Mouse (Mus musculus) kidney, postnatal 25 days (tissue): ENCODE measurements around the gene Armc3.
A peak's percentile ranks its signal among the peaks of the same experiment; 100 is the strongest.
"Not testable (repeated sequence)": the region's sequence is repeated elsewhere in the genome, so short reads cannot be mapped to it uniquely, and the experiment has no call there.

Experiments
- DNase-seq, 2 experiments: peaks; one replicate each; pipeline ENCODE4 v3.0.0; 2021; ENCODE audit warnings: mixed read lengths in 2 of 2

Gene Armc3

DNA sequence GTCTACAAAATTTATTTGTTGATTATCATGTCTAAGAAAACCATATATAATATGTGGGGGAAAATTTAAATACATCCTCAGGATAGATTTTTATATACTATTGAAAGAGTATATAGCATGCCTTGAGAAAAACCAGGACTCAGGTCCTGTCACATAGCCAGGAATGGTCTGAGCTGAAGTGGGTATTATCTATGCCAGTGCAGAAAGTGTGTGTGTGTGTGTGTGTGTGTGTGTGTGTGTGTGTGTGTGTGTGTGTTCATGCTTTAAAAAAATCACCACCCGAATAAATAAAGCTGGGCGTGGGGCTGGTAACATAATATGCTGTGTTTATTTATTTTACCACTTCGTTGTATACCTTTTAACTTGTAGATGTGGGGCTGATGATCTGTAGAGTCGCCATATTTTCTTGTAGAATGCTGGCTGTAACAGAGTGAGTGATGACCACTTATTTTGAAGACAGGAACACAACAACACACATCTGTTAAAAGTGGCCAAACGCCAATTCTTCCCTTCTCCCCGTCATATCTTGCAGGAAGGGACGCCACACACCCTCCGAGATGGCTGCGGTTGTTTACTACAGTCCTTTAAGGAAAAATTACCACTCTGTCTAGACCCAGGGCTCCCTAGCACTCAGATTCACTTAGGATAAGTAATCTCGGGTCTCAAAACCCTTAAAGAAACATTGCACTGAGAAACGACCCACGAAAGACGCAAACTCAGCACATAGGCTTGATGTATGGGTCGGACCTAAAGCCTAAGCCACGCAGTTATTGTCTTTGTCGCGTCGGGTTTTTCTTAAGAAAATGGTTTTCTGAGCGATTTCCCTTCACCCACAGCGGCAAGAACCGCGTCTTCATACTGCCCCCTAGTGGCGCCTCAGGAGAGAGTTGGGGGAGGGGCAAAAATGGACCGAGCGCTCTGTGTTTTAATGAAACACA, 76.8 kb downstream of the Armc3 start:
- peak; percentile 79 to 87 for DNase-seq

DNA sequence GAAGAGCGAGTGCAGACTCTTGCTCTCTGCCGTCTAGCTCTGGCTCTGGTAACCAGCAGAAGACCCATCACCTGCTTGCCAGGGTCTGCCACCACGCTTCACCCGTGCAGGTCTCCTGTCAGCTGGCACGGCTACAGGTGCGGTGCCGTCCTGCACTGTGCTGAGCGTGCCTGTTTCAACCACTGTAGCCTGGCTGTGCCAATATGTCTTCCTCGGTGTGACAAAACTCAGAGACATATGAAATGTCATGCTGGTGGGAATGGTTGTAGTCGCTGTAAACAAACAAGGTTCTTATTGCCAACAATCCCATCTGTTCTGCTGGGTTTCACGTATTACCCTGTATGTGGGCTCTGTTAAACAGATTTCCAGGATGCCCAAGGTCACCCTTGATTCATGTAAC, 81.2 kb downstream of the Armc3 start:
- DNase-seq: no peak

DNA sequence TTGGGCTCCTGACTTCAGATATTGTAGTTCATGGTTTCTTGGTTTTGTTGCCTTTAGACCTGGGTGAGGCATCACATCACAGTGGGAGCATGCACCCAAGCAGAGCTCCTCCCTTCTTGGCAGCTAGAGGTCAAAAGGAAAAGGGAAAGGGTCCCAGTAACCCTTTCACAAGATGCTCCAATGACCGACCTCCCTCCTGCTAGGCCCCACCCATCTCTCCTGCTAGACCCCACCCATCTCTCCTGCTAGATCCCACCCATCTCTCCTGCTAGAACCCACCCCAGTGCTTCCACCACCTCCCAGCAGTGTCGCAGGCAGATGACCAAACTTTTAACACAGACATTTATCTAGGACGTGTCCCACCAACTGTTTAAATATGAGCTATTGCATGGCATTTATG, 93.3 kb downstream of the Armc3 start:
- DNase-seq: no peak

DNA sequence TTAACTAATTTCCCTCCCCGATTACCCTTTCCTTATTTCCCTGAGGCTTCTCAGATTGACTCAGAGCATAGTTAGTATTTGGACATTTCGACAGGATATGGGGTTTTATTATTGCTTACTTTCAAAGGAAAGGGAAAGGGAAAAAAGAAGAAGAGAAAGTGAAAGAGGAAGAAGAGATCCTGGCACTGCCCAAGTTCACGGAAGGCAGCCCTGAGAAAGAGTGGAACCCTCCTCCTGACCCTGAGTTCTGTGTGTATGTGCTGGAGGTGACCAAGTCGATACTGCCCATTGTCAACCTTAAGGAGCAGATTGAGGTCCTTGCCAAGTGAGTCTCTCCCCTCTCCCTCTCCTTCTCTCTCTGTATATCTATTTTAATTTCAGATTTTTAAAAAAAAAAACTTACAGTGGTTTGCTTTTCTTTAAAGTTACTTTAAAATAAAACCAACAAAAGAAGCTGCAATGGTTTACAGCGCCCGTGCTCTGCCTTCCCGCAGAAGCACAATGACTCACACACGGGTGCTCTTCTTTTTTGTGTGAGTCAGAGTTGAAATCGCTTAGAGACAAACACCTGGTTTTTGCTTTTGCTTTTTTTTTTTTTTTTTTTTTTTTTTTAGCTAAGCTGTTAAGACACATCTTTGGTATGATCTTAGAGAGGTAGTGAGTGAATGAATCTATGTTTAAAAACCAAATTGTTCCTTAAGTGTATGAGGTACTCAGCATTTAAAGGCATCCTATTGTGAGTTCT, 101.4 kb downstream of the Armc3 start:
- DNase-seq: no peak

DNA sequence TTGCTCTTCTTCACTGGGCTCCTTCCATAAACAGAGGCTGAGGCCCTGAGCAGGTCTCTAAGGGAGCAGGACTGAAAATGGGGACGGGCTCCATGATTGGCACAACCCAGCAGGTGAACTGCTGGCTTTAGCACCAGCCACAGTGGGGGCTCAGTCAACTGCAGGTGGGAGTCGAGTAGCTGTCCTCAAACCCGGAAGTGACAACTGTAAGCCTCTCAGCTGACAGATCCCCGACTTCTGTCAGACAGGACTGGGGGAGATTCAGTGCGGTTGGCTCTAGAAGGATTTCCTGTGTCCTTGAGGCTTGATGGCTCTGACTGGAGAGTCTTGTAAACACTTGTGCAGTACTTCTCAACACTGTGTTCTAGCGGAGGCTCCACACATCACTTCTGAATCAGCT, 102.1 kb downstream of the Armc3 start:
- no peak for DNase-seq

DNA sequence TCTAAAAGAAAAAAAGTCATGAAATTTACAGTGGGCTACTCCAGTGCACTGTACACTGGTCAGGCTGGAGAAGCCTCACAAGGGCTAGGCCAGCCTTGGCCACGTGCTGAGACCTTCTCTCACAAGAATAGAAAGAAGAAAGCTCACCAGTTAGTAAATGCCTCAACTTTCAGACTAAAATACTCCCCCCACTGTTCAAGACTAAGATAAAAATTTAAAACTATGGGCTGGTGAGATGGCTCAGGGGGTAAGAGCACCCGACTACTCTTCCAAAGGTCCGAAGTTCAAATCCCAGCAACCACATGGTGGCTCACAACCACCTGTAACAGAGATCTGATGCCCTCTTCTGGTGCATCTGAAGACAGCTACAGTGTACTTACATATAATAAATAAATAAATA, 104.0 kb downstream of the Armc3 start:
- not testable (repeated sequence) for DNase-seq

DNA sequence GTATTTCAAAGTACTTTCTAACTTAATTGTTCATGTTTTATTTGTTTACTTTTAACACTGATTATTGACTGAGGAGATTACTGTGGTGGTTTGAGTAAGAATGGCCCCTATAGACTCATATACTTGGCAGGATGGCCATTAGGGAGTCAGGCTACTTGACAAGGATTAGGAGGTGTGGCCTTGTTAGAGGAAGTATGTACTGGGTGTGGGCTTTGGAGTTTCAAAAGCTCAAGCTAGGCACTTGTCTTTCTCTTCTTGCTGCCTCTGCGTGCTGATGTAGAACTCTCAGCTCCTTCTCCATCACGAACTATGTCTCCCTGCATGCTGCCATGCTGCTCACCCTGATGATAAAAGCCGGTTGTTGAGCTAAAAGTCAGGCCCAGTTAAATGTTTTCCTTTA, 111.4 kb downstream of the Armc3 start:
- DNase-seq: no peak

DNA sequence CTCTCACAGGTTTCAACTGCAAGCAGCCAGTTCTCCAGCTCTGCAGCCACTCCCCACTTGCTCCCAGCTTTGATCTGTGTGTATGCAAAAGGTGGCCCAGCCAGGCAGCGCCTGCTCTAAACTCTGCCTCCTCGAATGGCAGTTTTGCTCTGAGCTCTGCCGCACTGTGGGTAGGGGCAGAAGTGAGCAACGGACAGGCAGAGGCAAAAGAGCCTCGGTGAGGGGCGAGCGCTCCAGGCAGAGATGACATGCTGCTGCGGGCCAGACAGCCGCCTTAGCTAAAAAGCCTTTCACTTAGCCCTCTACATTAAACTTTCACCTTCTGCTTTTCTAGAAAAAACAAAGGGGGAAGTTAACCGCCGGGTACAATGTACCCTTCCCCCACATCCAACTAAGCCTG, 117.0 kb downstream of the Armc3 start:
- no peak for DNase-seq

DNA sequence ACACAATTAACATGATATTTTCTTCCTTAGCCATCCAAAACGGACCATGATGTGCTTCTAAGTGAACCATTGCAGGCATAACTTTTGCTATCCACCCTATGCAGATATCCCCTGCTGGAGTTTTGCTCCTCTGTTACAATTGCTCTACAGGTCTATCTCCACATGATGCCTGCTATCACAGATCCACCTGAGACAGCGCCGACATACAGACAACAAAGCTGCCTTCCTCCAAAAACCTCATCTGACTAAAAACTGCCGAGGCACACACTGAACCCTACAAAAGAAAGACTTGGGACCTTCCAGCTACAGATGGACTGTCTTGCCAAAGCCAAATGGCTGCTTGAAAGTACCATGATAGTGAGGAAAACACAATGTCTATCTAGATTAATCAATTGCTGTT, 117.6 kb downstream of the Armc3 start:
- DNase-seq: no peak

DNA sequence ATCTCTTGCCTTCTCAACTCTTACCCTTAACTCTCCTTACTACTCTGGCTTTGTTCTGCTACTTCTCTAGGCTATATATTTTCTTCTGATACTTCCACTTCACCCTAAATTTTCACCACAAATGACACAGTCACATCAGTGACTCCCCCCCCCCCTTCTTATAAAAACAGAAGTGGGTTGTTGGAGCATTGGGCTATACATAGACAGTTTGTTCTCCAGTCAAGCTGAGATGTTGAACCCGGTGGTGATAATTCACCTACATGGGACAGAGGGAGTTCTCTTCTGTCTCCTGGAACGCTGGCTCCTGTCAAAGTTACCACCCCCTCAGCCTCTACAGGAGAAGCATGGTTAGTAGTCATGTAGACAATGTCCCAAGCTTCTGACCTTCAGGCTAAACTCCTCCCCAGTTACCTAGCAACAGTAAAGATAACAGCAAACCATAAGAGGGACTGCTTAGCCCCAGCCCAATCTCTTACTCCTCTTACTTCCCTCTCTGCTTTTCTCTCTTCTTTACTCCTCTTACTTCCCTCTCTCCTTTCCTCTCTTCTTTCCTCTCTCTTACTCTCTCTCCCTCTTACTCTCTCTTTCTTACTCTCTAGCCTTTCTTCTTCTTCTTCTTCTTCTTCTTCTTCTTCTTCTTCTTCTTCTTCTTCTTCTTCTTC, 118.2 kb downstream of the Armc3 start:
- DNase-seq: not testable (repeated sequence)

DNA sequence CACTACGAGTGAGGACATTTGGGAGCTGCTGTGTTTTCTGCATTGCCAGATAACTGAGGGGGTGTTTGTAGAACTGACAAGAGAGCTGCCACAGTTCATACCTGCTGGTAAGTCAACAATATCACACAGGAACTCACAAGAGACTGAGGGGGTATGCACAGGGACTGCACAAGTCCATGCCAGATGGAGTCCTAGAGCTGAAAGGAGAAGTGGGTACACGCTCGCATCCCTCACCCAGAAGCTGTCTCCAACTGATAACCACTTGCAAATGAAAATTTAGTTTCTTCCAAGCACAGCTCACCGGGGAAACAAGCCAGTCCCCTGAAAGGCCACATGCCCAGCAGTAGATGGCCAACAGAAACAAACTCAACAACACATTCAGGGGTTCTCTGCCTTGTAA, 119.4 kb downstream of the Armc3 start:
- no peak for DNase-seq

DNA sequence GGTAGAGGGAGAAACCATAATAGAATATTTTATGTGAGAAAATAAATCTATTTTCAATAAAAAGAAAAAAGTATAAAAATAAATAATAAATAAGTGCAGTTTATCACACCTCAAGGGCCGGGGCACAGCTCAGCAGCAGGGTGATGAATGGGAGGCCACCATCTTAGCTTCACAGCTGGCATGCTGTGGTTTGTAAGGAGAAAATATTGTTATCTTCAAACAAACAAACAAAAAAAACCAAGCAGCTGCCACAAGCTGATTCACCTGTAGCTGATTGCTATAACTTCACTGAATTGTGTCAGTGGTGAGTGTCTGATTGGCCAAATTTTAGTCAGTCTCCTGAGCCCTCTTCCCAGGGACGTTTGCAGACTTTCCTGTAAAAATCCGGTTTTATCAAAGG, 120.2 kb downstream of the Armc3 start:
- DNase-seq: no peak

DNA sequence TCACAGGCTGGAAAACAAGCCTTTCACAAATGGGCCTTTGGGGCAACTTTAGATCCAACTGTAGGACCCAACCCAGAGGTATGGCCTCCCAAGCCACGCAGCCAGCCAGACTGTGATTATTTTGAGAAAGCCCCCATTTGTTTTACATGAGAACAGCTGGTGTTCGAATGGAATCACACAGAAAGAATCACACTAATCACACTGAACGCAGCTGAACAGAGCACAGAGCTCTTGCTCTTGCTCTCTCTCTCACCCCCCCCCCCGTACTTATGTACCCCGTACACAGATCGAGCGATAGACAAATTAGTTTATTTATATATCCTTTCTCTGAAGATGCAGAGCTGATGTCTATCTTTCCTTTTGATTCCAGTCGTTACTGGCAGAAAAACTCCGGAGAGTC, 123.3 kb downstream of the Armc3 start:
- no peak for DNase-seq

DNA sequence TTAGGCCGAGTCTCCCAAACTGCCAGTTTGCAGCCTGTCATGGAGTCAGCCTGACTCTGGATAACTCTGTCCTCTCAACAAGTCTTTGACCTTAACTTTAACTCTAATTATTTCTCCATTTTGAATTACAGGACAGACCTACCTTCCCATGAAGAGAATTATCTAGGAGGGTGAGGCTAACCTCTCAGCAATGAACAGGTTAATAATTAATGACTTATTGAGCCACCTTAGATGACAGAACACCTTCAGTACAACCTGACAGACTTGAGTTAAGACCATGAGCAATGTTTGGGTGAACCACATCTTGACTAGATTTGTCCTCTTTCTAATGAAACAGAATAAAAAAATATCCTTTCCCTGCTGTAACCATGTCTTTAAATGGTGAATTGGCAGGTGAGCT, 127.3 kb downstream of the Armc3 start:
- no peak for DNase-seq

DNA sequence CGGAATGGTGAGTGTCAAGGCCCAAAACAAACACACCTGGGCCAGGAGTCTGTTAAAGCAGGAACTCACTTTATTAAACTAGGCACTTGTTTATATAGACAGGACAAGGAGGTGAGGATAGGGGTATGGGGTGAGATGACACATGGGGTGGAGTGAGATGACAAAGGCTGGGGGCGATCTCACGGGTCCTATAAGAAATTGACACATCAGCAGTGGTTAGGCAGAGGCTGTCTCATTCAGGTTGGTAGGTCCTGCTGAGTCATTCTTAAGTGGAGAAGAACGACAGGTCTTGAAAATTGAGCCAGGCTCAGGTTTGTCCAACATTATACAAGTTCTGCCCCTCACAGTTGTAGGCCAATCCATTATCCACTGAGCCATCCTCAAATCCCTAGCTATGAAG, 128.7 kb downstream of the Armc3 start:
- DNase-seq: no peak

DNA sequence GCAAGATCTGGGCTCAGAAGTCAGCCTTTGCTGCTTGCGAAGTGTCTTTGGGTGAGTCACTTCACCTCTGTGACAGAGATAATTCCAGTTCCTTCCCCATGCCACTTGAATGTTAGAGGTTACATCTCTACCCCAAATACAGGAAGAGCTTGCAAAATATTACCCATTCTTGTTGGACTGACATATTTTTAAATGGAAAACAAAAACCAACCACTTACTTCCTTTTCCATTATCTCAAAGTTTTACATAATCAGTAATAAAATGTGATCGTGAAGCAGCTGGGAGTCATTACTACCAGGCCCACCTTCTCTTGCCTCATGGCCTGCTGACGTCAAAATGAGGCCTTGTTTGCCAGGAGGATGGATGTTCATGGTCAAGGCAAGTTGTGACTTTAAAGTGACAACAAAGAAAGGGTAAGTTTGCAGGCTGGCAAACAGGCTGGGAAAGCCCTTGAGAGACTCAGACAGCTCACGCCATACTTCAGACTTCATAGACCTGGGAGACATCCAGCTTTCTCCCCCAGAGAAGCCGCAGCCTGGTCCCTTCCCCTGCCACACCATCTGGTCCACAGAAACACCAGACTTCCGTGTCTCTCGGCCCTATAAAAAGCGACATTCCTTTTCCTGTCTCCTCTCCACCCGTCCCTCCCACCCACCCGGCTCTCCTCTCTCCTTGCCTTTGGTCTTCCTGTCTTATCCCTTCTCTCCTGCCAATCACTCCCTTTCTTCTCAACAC, 145.0 kb downstream of the Armc3 start:
- peak; percentile 4 to 37 for DNase-seq

DNA sequence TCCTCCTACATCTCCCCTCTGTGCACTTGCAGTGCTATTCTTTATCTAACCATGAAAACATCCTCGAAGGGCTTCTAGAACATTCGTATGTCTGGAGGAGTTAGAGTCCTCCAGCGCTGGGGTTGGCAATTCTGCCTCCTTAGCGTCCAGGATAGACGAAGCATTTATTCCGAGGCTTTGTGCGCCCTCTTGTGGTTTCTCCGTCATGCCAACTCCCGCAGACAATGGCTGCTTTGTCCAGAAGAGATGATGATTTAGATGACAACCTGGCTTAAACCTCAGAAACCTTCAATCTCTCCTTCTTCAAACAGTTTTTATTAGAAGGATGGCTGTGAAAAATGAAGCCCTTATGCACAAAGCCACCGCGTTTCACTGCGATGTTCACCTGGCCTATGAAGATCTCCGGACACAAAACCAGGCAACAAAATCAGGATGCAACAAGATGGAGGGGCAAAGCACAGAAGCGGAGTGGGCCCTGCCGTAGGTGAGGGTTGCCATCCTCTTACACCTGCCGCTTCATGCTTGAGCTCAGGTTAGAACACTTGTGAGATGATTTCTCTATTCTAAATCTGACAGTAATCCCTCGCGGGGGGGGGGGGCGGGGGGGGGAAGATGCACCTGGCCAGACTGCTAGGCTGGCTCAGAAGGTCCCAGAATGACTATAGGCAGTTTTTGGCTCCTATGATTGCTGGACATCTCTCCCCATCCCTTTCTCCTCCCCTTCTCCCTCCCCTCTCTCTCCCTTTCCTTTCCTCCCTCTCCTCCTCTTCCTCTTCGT, 145.7 kb downstream of the Armc3 start:
- DNase-seq: peak; percentile 86 to 94

DNA sequence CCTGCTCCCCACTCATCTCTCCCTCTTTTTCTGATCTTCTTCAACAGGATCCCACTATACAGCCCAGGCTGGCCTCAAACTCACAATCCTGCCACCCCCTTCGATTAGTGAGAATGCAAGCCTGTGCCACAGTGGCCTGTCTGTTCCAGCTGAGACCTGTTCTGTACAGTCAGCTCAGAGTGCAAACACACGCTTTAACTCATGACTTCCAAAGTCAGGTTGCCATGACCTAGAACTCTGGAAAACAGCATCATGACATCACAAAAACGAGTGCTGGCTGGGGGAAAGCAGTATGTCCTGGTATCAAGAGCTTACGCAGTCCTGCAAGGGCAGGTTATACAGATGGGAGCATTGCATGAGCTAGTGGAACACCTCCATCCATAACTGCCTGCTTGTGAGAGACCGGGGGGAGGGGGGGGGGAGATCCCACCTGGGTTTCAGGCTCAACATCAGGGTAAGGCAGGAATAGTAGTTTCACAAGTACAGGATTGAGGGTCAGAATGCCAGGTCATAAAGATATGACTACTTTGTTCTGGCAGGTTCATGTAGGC, 146.4 kb downstream of the Armc3 start:
- no peak for DNase-seq

DNA sequence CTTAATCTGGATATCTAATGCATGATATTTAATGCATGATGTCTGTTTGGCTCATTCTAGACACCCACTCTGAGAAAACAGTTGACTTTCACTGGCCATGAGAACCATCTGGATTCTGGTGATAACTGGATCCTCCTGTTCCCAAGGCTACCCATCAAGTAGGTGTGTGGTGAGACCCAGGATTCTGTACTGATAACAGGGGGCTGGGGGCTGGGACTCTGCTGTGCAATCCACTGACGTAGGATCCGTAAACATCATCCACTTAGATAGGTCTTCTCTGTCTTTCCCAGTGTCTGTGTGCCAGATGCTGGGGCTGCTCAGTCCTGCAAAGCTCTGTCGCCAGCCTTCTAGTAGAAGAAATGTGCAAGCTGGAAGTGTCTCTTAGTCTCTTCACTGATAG, 149.4 kb downstream of the Armc3 start:
- no peak for DNase-seq

DNA sequence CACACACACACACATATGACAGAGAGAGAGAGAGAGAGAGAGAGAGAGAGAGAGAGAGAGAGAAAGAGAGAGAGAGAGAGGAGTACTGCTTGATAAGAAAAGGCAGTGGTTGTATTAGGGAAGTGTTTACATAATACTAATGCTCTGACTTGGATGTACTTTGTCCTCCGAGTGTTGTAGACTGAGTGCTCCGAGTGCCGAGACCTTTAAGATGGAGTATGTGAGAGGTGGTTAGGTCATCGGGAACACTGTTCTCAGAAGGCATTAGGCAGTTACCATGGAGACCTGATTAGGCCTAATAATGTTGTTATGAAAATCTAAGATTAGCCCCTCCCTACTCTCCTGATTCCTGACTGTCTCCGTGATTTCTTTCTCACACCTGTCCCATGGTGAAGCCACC, 151.1 kb downstream of the Armc3 start:
- no peak for DNase-seq

DNA sequence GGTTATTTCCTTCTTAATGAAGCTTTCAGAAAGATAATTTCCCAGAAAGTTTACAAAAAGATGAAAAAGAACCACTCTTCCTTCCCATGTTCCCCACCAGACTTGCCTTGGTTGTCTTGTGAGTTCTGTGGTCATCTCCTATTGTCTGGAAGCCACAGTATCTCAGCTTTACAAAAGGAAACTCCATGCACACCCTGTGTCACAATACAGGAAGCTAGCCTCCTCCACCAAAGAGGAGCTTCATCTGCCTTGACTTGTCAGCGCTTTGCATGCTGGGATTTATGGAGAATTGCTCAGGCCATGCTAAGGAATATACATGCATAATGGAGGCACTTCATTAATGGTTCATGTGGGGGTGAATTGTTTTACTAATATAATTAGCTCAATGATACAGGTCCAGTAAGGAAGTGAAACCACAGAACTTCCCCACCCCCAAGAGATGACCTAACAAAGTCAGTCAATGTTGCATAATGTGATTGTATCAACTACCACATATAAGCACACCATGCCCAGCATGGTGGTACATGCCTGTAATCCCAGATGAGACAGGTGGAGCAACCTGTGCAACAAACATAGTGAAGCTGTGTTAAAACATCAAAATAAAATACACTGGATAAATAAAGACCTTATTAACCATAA, 152.6 kb downstream of the Armc3 start:
- no peak for DNase-seq
